Mouse (Mus musculus) adrenal gland, postnatal 14 days (tissue): Measurements from ENCODE around the gene Fkbp8. TPM values are rescaled to one million over a fixed set of nuclear protein-coding genes. Genes with fewer than 3 reads are reported as not detected.

ENCODE experiments used
- DNase-seq: peaks from one replicate; pipeline ENCODE4 v3.0.0; 2021; ENCODE audit warnings: mixed read lengths
- total RNA-seq: library from RNA; stranded (reverse); gene quantifications from 2 replicates; pipeline ENCODE4 v1.2.3, GENCODE M21; 2021

Gene Fkbp8
- total RNA-seq, 1 experiment from 2014 or later: 235 TPM

DNA sequence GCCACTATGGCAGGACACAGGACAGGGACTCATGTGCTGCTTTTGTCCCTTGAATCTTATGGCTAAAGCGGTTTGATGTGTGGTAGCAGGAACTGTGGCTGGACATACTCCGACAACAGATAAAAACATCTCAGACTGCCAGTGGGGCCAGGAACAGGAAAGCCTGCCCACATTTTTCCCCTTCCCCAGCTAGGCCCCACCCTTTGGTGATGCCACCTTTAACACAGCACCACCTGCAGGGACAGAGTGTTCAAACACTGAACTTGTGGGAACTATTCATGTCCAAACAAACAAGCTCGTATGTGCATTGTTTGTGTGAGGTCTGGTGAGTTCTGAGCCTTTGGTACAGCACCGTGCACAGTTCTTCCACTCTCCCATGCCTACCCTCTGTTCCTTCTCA lies 30.8 kb downstream of the Fkbp8 start:
- DNase-seq: no peak

- no peak for DNase-seq
Measured at GRCm38 (mm10) chr8:70558983-70559382, 31.5 kb downstream of the Fkbp8 start.

DNA sequence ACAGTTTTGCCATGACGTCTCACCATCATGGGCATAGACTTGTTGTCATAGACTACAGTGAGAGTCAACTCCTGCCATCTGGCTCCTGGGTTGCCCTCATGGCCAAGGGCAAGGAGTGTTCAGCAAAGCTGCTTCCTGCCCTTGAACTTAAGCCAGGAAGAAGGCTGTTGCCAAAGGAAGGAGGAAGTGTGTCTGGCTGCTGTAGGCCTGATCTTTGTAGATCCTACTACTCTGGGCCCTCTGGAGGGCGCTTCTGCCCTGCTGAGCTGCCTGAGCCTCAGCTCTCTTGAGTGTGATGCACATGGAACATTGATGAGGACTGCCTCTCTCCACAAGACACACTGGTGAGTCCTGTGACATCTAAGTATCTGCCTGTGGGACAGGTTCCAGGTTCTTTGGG lies 32.6 kb downstream of the Fkbp8 start:
- peak; percentile 86 for DNase-seq

- no peak for DNase-seq
Measured at GRCm38 (mm10) chr8:70560564-70560963, 33.0 kb downstream of the Fkbp8 start.

GRCm38 (mm10) chr8:70561357-70561756 lies 33.8 kb downstream of the Fkbp8 start:
- no peak for DNase-seq

DNA sequence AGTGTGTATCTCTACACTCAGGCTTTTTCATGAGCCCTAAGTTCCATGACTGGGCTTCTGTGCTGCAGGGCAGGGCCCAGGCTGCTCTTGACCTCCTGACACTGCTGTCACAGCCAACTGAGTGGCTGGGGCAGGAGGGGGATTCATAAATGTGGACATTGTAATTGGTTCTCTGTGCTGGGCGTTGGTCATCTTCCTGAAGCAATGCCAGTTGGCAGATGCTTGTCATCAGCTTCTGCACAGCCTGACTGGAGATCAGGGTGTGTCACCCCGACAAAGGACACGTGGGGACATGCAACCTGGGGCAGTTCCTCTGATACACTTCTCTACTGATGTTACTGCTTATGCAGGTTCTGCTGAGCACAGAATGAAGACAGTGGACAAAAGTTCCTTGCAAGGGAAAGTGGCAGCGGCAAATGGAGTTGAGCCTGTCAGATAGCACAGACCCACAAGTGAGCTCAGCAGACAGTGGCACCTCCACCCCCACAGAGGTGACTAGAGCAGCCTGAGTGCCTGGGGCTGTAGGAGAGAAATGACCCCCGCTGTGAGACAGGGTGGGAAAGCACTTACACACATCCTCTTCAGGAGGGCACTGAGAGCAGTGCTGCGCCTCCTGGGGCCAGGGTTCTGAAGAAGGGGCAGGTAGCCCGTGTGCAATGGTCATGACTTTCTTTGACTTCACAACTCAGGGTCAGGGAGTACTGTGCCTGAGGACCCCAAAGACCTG lies 34.4 kb downstream of the Fkbp8 start:
- DNase-seq: peak; percentile 83

GRCm38 (mm10) chr8:70562802-70563201 lies 35.3 kb downstream of the Fkbp8 start:
- peak; percentile 55 for DNase-seq

DNA sequence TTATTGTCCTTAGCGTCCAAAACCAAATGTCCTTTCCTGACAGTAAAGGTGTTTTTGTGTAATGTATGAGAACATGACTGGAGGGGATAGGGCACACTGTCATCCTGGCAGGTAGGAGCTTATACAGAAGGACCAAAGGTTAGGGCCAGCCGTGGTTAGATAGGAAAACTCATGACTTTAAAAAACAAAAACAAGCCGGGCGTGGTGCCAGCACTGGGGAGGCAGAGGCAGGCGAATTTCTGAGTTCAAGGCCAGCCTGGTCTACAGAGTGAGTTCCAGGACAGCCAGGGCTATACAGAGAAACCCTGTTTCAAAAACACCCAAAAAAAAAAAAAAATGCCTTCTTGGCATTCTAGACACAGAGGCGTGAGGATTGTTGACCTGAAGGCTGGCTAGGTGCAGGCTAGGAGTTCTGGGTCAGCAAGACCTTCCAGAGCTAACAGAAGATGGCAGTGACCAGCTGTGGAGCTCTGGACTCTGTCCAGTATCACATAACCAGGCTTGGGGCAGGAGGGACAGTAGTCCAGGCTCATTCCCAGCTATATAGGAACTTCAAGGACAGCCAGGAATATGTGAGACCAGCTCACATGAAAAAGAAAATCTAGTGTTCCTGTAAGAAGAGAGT lies 36.4 kb downstream of the Fkbp8 start:
- no peak for DNase-seq

DNA sequence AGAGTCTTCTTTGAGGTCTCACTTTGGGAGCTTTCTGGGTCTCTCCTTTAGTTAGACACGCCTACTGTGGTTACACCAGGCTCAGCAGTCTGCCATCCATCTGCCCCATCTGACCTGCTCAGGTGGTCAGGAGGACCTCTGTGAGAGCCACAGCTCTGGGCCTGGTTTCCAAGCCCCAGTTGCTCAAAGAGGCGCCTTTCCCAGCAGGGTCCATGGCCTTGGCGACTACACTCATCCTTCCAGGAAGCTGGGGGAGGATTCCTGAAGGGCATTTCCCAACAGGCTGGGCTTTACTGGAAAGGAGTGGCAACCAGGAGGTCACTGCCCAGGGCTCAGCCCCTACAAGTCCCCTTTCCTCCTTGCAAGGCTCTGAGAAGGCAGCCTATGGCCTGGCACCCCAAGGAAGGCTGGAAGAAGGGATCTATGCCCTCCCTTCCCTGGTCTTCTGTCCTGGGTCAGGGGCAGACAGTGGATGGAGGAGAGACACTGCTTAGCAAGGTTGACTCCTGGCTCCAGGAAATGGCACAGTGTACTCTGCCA lies 37.2 kb downstream of the Fkbp8 start:
- DNase-seq: peak; percentile 70

DNA sequence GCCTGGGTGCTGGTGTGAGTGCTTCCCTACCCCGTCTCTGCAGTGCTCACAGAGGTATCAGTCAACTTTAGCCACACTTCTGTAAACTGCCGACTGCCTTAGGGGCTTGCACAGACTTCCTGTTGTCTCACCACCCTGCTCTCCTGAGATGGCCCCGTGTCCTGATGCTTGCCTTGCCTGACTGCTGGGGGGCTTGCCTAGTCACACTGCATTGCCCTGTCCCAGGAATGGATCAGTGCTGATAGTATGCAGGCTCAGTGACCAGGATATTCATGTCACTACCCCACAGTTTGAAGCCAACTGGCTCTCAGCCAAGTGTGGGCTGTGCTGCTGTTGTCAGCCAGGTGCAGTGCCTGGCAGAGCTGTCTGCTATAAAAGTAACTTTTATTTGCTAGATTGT lies 38.0 kb downstream of the Fkbp8 start:
- peak; percentile 55 for DNase-seq

GRCm38 (mm10) chr8:70570360-70570759 lies 42.8 kb downstream of the Fkbp8 start:
- peak; percentile 51 for DNase-seq

DNA sequence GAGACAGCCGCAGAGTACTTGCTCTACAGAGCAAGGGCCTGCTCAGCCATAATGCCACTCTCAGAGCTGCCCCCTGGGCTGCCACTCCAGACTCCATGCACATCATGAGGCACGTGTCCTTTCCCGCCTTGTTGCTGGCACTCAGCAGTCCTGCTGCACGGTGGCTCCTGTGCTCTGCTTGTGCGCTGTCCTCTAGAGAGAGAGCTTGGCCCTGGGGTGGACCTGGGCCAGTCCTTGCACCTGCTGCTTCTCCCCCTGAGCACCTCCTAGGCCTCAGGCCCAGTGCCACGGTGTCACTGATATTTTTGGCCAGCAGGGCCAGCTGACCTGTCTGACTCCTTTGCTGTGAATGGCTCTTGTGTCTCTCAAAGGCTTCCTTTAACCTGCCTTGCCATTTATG lies 43.5 kb downstream of the Fkbp8 start:
- no peak for DNase-seq

DNA sequence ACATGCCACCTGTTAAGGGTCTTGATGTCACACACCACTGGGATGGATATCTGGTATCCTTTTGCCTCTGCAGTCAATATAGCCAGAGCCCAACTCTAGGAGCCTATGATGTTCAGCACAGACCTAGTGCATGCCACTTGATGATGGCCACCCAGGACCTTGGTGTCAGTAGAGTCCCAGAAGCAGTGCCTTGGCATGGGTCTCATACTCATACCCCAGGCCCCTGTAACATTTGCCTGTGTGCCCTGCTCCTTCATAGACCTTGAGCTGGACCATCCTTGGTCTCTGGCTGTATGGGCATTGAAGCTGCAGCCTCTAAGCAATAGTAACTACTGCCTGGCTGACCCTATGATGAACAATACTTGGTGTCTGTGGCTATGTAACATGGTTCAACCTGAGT lies 46.8 kb downstream of the Fkbp8 start:
- DNase-seq: no peak

GRCm38 (mm10) chr8:70574915-70575314 lies 47.4 kb downstream of the Fkbp8 start:
- DNase-seq: peak; percentile 67

DNA sequence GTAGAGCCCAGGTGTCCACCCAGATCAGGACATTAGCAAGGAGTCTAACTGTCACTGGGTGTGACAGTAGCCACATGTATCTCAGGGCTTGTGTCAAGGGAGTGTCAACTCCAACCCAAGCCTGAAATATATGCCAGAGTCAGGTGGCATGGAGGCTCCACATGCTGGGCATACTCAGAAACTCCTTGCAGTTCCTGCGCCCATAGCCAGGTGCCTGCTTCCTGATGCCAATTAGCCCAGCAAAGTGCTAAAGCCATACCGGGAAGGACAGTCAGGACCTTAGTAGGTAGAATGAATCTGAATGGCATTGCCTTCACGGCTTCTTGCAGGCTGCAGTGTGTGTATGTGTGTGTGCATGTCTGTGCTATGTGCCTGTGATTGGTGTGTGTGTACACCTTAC lies 49.7 kb downstream of the Fkbp8 start:
- no peak for DNase-seq

DNA sequence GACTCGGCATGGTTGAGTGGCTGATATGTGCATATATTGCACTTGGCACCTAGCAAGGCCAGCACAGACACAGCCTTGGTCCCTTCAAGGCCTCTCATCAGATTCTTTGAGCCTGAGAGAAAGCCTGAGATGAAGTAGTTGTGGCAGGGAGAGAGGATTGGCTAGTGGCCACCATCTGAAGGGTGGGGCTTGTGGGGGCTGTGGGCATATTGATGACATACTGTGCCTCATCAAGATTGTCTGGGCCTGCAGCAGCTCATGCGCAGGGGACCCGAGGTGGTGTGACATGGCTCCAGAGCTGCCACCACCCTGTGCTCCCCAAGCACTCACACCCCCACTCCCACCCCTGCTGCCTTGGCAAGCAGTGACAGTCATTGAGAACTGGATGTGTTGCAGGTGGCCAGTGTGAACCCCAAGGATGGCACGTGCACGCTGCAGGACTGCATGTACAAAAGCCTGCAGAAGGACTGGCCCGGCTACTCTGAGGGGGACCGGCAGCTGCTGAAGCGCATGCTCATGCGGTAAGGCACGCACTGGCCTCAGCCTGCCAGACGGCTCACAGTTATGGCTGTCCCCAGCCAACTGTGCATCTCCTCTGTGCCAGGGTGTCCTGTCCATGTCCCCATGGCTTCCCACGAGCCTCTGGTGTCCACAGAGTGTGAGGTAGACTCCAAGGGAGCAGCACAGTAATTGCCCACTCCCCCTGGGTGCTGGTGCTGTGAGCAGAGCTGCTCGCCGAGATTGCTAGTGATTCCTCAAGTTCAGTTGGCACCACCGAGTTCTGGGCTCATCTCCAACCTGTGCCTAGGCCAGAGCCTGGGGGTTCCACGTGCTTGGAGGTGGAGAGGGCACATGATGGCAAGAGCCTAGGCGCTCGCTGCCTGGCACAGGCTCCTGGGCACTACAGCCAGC lies 56.2 kb downstream of the Fkbp8 start:
- peak; percentile 82 for DNase-seq

DNA sequence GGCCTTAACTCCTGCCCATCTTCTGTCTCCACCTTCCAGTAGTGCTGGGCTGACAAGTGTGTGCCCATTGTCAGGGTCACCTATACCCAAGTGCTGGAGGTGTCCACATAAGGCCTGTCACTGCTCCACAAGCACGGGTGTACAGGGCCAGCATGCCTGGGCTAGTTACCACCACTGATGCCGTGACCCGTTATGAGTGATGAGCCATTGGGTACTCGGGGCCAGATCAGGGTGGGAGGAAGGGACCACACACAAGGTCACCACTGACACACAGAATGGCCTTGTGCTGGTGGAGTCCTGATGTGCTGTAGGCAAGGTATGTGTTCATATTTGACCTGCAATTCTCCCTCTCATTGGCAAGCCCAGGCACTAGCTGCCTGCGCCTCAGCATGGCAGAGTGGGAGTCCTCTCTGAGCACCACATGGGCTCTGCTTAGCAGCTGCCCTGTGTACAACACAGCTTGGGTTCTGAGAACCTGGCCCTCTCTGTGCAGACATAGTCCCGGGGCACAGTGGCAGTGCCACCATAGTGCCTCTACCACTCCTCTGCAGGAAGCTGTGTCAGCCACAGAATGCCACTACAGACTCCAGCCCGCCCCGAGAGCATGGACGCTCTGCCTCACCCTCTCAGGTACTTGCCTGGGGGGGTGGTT lies 57.2 kb downstream of the Fkbp8 start:
- peak; percentile 70 for DNase-seq

Other genes starting within 250 kb of the Fkbp8 start
- gene Homer3, start 244.9 kb upstream of the Fkbp8 start, total RNA-seq: 21.3 and 25.0 TPM in 2 replicates
- gene Ddx49, start 225.2 kb upstream of the Fkbp8 start, total RNA-seq: 49.2 and 71.3 TPM in 2 replicates
- 215 and 222 TPM in 2 replicates for gene Cope, start 225.2 kb upstream of the Fkbp8 start, total RNA-seq
- 1.9 and 2.9 TPM in 2 replicates for gene Cers1, start 211.9 kb upstream of the Fkbp8 start, total RNA-seq
- 0.41 and 1.2 TPM in 2 replicates for gene Gdf1, start 197.9 kb upstream of the Fkbp8 start, total RNA-seq
- 64.0 and 64.4 TPM in 2 replicates for gene Upf1, start 174.4 kb upstream of the Fkbp8 start, total RNA-seq
- 1.4 TPM in 1 of 2 replicates, not detected in the other for gene Comp, start 154.2 kb upstream of the Fkbp8 start, total RNA-seq
- 19.4 and 20.6 TPM in 2 replicates for gene Crtc1, start 88.1 kb upstream of the Fkbp8 start, total RNA-seq
- 15.7 and 16.3 TPM in 2 replicates for gene Klhl26, start 50.8 kb upstream of the Fkbp8 start, total RNA-seq
- 4.6 and 5.6 TPM in 2 replicates for gene Tmem59l, start 40.4 kb upstream of the Fkbp8 start, total RNA-seq
- gene Crlf1, start 34.6 kb upstream of the Fkbp8 start, total RNA-seq: not detected in 2 replicates
- gene Rex1bd, start 21.0 kb upstream of the Fkbp8 start, total RNA-seq: 116 and 123 TPM in 2 replicates
- gene Uba52, start 16.9 kb upstream of the Fkbp8 start, total RNA-seq: 1,600 and 1,776 TPM in 2 replicates
- 78.9 and 83.1 TPM in 2 replicates for gene Kxd1, start 232 bp downstream of the Fkbp8 start, total RNA-seq
- 22.4 and 22.9 TPM in 2 replicates for gene Ell, start 11.7 kb downstream of the Fkbp8 start, total RNA-seq
- gene Isyna1, start 66.6 kb downstream of the Fkbp8 start, total RNA-seq: 77.2 and 84.7 TPM in 2 replicates
- 84.4 and 102 TPM in 2 replicates for gene Ssbp4, start 81.1 kb downstream of the Fkbp8 start, total RNA-seq
- gene Lrrc25, start 88.4 kb downstream of the Fkbp8 start, total RNA-seq: 1.6 and 2.0 TPM in 2 replicates
- 0.79 and 1.0 TPM in 2 replicates for gene Gdf15, start 104.7 kb downstream of the Fkbp8 start, total RNA-seq
- gene Pgpep1, start 132.7 kb downstream of the Fkbp8 start, total RNA-seq: 73.1 and 86.5 TPM in 2 replicates
- 76.0 and 78.6 TPM in 2 replicates for gene Lsm4, start 145.5 kb downstream of the Fkbp8 start, total RNA-seq
- 165 and 174 TPM in 2 replicates for gene Jund, start 171.2 kb downstream of the Fkbp8 start, total RNA-seq
- gene Iqcn, start 175.7 kb downstream of the Fkbp8 start, total RNA-seq: 0.11 and 0.19 TPM in 2 replicates
- gene Gm3336, start 190.8 kb downstream of the Fkbp8 start, total RNA-seq: 0.70 TPM in 1 of 2 replicates, not detected in the other
- gene Pde4c, start 196.0 kb downstream of the Fkbp8 start, total RNA-seq: 1.9 TPM in 2 replicates
- gene Rab3a, start 227.0 kb downstream of the Fkbp8 start, total RNA-seq: 56.2 and 75.1 TPM in 2 replicates
- 113 and 123 TPM in 2 replicates for gene Mpv17l2, start 233.2 kb downstream of the Fkbp8 start, total RNA-seq
- gene Pik3r2, start 249.0 kb downstream of the Fkbp8 start, total RNA-seq: 35.4 and 44.0 TPM in 2 replicates